Mouse (Mus musculus) cerebellum, postnatal 36 days (tissue): ENCODE results near the gene Nfyc.

ENCODE experiments used
- DNase-seq, 2 experiments: peaks; one replicate each; pipeline ENCODE4 v3.0.0; 2021 to 2022; ENCODE audit warnings: mixed read lengths in 2 of 2

Nfyc gene

GRCm38 (mm10) chr4:120825100-120825553 is 6.2 kb downstream of the Nfyc start:
- DNase-seq: peak; percentile 97 to 99

DNA sequence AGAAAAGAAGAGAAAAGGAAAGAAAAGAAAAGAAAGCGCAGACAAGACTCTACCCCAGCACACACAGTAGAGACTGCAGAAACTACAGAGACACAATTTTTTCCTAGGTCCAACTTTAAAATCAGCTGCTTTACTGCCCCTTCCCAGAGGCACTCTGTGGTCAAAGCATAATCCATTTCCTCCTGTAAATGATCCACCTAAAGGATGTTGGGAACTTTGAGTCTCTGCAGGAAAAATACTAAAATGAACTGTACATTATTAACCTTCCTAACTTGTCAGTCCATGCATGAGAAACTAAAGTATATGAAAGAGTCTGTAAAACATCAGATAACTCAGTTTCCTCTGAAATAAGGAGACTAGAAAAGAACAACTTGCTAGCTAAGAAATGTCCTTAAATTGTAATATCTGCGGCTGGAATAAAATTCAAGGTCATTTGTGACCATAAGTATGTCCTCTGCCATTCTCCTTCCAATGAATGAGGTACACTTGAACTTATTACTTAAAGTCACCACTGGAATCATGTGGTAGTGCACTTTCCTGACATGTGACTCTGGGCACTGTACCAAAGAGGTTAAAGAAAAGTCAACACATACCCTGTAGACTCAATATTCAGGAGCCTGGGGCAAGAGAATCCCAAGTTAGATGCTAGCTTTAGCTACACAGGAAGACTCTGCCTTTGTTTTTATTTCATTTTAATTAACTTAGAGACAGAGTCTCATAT is 9.0 kb downstream of the Nfyc start:
- DNase-seq: no peak

DNA sequence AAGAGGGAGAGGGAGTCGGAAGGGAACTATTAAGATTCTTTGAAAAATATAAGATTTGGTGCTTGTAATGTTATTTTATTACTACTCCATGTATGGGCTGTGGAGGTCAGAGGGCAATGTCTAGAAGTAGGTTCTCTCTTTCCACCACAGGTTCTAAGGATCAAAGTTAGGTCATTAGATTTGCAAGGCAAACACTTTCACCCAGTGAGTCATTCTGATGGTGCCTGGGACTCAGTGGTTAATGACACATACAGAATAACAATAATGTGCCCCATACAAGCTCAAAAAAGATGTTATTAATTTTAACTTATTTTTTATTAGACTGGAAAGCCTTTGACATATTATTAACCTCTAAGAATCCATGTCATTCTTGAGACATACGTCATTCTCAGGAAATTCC is 11.5 kb downstream of the Nfyc start:
- DNase-seq: no peak

GRCm38 (mm10) chr4:120819296-120819695 is 12.1 kb downstream of the Nfyc start:
- DNase-seq: no peak

DNA sequence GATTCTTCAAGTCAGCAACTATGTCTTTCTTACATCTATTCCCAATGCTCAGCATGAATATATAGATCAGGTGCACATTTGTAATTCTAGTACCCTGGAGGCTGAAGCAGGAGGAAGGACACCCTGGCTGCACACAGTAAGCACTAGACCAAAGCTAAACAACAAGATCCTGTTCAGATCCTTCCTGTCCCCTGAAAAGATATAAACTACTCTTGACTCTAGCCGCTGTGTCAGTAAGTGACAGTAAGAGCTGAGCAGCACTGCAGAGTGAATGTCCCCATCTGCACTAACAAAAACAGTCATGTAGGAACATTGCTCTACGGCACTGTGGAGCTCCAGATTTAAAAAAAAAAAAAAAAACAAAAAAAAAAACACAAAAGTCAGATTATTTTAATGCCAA is 13.4 kb downstream of the Nfyc start:
- DNase-seq: no peak

DNA sequence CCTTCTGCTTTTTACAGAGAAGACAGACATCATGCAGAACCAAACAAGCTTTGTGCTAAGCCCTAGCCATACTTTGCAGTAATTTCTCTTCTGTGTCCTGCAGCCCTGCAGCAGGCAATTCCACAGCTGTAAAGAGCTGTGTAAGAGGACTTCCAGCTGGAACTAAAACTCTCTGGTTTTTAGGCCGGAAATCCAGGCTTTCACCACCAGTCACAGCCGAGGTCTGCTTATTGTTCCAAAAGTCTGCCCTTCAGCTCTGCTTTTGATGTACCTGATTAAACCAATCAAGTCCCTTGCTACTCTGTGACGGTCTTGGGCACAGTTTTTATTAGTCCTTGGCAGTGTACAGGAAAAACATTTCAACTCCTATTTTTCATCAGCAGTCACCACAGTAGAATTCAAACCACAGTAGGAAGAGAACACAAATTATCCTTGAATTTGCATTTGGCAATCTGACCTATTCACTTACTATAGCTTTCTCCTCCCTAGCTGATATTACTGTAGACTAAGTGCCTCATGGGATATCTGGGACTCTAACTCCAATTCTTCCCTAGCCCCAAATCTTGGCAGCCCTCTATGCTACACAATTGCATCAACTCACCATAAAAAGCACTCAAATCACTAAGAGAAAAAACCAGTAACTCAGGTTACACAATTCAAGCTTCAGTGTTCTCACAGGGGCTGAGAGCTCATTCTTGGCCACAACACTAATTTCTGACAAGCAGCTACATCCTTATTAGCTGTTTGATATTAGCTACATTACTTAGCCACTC is 14.2 kb downstream of the Nfyc start:
- no peak for DNase-seq

GRCm38 (mm10) chr4:120815622-120816334 is 15.6 kb downstream of the Nfyc start:
- peak; percentile 70 to 78 for DNase-seq

- no peak for DNase-seq
Measured at GRCm38 (mm10) chr4:120815163-120815562, 16.2 kb downstream of the Nfyc start.

DNA sequence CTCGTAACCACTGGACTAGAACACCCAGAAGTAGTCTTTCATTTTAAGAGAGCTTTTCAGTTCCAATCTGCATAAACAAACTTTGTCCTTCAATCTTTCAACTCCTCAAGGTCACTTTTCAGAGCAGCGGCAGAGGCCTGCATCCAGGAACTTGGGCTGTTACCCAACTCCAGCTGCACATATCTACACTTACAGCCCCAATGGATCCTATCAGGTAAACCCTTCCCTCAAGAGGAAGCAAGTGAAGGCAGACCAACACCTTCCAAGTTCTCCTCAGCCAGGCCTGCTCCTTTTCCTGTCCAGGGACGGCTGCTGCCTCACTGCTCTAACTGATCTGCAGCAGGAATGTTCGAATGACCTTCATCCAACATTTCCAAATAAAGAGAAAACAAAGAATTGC is 17.2 kb downstream of the Nfyc start:
- DNase-seq: peak in 1 of 2 experiments; percentile 16

DNA sequence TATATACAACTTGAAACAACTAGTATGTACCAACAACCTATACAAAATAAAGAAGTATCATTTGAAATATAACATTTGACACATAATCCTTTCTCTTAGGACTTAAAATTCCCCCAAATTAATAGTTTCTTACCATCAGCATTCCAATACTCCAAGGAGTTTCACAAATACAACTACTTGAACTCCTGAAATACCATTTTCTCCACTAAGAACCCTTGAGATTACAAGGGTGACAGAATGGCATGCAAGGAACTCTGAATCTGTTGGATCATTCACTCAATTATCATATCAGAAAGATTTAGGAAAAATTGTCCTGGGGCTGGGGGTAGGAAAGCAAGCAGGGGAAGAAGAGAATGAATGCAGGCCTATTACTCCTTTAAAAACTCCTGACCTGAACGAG is 17.6 kb downstream of the Nfyc start:
- DNase-seq: no peak

- DNase-seq: no peak
Measured at GRCm38 (mm10) chr4:120805816-120806215, 25.6 kb downstream of the Nfyc start.

DNA sequence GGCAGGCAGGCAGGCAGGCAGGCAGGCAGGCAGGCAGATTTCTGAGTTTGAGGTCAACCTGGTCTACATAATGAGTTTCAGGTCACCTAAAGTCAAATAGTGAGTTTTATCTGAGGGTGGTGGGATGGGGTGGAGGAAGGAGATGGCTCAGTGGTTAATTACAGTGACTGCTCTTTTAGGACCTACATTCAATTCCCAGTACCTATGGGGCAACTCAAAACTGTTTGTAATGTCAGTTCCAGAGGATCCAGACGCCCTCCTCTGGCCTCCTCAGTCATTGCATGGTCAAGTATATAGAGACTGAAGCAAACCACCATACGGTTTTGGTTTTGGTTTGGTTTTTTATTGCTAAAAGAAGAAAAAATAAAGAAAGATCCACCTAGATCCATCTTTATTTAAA is 29.9 kb downstream of the Nfyc start:
- peak in 1 of 2 experiments; percentile 27 for DNase-seq

DNA sequence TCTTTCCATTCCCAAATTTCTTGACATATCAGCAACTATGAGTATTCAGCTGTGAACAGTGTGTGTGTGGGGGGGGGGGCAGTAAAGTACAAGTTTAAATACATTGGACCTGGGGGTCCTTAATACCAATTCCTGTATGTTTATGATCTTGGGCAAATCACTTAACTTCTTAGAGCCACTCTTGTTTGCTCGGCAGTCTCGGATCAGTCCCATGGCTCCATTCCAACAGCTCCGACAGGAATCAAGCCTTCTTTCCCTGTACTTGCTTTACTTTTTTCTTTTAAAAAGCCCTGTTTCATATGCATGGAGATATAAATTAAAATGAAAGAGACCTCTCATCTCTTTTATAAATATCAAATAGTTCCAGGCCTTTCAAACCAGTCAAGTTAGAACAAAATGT is 30.7 kb downstream of the Nfyc start:
- no peak for DNase-seq

DNA sequence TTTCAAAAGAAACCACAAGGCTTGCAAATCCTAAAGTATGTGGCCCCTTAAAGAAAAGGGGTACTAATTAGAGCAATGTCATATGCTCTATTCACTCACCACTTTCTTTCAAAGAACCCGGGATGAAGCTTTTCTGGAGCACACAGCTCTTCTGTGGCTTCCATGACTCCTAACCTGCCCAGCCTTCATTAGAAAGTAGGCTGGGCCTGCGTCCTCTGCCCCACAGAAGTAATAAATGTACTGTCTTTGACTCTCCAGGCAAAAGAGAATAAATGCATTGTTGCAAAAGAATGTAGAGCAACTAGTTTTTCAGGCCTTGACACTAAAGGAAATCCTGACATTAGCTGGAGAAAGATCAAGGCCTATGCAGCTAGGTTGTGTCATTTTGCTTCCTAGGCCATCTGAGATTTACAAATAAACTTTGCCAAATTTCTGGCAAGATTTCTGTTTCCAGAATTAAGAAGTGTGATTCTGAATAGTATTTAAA is 31.6 kb downstream of the Nfyc start:
- no peak for DNase-seq

DNA sequence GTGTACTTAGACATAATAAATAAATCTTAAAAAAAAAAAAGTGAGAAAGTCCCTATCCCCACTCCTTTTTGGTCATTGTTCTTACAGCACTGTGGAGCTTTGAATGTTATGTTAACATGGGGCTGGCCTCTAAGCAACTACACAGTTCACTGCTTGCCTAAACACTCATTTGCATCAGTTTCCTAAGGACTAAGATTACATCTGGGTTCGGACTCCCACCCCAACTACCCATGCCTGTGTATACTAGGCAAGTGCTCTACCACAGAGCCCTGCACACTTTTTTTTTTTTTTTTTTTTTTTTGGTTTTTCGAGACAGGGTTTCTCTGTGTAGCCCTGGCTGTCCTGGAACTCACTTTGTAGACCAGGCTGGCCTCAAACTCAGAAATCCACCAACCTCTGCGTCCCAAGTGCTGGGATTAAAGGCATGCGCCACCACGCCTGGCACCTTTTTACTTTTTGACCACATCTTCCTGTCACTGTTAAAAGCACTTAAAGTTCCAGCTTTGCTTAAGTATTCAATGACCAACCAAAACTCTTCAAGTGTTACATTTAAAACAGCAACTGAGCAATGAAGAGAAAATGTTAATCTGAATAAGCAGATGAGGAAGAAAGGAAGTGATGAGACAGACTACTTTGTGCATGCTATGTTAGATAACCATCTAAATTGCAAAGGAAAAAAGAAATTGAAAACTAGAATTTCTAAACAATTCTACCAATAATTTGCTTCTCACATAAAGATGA is 33.2 kb downstream of the Nfyc start:
- DNase-seq: no peak

DNA sequence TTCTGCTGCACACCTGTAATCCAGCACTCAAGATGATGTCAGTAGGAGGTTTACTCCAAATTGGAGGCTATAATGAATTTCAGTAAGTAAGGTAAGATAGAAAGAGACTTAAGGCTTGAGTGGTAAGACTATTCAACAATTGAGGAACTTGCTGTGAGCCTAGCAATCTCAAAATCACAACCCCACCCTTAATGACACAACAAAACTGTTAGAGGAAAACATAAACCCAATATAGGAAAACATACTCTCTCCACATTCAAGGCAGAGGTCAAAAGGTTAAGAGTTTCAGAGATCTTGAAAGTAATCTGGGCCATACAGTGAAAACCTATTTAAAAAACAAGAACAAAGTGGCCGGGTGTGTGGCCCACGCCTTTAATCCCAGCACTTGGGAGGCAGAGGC is 34.7 kb downstream of the Nfyc start:
- DNase-seq: no peak

DNA sequence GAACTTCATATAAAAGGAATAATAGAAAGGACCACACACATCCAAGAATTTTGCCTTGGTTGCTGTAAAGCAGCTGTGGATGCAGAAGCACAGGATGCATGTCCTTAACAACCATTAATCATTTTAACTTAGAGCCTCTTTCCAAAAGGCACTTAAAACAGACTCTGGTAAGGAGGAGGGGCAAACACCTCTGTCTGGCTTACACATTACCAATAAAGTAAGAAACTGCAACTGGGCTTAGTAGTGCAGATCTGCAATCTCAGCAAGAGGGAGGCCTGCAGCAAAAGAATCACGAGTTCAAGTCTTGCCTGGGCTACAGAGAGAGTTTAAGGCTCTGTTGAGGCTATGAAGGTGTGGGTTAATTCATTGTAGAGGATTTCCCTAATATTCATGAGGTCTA is 35.7 kb downstream of the Nfyc start:
- DNase-seq: no peak

DNA sequence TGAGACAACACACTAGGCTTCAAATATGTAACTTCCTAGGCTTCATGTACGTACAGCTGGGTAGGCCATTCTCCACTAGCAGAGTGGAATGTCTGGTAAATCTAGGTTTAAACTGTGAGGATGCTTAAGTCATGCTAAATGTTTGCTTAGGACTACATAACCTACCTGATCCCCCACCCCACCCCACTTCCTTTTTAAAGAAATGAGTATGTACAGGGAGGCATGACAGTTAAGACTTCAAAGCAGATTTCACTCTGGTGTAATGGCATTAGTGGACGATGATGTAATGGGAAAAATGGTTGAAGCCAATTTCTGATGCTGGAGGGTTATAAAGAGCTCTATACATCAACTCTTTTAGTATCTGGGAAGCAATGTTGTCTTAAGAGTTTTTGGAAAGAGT is 38.5 kb downstream of the Nfyc start:
- no peak for DNase-seq

- DNase-seq: peak; percentile 18 to 38
Measured at GRCm38 (mm10) chr4:120790027-120790426, 41.3 kb downstream of the Nfyc start.

GRCm38 (mm10) chr4:120755801-120756200 is 75.6 kb downstream of the Nfyc start:
- DNase-seq: no peak

- peak; percentile 78 to 79 for DNase-seq
Measured at GRCm38 (mm10) chr4:120755299-120755698, 76.1 kb downstream of the Nfyc start.

DNA sequence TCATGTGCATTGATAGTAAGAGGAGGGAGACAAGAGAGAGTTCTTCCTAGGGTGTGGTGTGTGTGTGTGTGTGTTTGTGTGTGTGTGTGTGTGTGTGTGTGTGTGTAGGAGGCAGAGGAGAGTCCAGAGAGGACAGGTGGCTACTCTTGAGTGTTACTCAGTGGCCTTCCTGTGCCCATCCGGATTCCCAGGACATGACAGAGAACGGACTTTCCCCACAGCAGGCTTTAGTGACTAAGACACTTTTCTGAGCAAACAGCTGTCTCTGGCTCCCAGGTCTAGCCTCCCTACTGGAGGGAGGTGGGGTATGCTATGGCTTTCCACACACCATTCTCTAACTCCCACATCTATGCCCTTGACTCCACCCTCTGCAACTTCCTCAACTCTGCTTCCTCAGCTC is 81.8 kb downstream of the Nfyc start:
- no peak for DNase-seq
